Mouse (Mus musculus) myocyte (in vitro differentiated cells): ENCODE measurements around the gene Micu1.

Experiments
- E2F4 ChIP-seq: IDR thresholded peaks from one replicate; pipeline ENCODE4 v1.6.1; 2011; ENCODE audit warnings: mild to moderate bottlenecking, control low read depth, moderate library complexity; ENCODE audit not compliant: insufficient read depth
- MAX ChIP-seq: IDR thresholded peaks from one replicate; pipeline ENCODE4 v1.6.1; 2011; ENCODE audit warnings: low read depth, mild to moderate bottlenecking, control low read depth
- MYOD1 ChIP-seq, 3 experiments: IDR thresholded peaks; one replicate each; pipeline ENCODE4 v1.6.1; 2011; ENCODE audit warnings: control low read depth in 2 of 3, low read depth in 2 of 3, mild to moderate bottlenecking in 2 of 3, moderate library complexity in 1 of 3; ENCODE audit not compliant: insufficient read length in 2 of 3, control insufficient read depth in 1 of 3
- MYOG ChIP-seq, 3 experiments: IDR thresholded peaks; one replicate each; pipeline ENCODE4 v1.6.1; 2011; ENCODE audit warnings: control low read depth in 2 of 3, low read depth in 2 of 3, mild to moderate bottlenecking in 2 of 3; ENCODE audit not compliant: insufficient read length in 2 of 3, control insufficient read depth in 1 of 3, insufficient read depth in 1 of 3
- POLR2A ChIP-seq: IDR thresholded peaks from one replicate; pipeline ENCODE4 v1.6.1; 2011; ENCODE audit warnings: low read depth, mild to moderate bottlenecking, control low read depth, moderate library complexity; ENCODE audit not compliant: insufficient read length
- REST ChIP-seq: IDR thresholded peaks from one replicate; pipeline ENCODE4 v1.6.1; 2011; ENCODE audit warnings: mild to moderate bottlenecking, control low read depth, moderate library complexity; ENCODE audit not compliant: insufficient read depth, insufficient read length
- SRF ChIP-seq: IDR thresholded peaks from one replicate; pipeline ENCODE4 v1.6.1; 2011; ENCODE audit warnings: low read depth; ENCODE audit not compliant: control insufficient read depth, insufficient read length
- TCF12 ChIP-seq: IDR thresholded peaks from one replicate; pipeline ENCODE4 v1.6.1; 2011; ENCODE audit warnings: mild to moderate bottlenecking, control low read depth; ENCODE audit not compliant: poor library complexity, insufficient read depth, severe bottlenecking
- TCF3 ChIP-seq: IDR thresholded peaks from one replicate; pipeline ENCODE4 v1.6.1; 2011; ENCODE audit warnings: low read depth, control low read depth; ENCODE audit not compliant: insufficient read length

DNA sequence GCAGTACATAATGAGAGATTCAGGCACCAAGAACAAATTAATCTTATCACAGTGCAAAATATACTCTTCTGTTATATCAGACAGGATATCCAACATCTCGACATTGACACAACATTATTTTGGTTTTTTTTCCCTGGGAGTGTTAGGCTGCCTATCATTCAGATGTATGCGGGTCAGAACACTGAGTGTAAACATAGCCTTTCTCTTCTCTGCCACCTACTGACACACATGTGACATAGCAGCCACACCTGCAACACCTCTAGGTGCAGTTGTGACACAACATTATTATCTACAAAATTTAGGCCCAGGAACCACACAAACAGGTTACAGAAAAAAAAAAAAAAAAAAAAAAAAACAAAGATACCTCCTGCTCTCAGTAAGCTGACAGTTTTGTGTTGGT is 115.3 kb downstream of the Micu1 start:
- TF ChIP-seq POLR2A (no peak), REST (no peak), MYOG (IDR thresholded peaks at IDR 0.05; ENCODE audit: control insufficient read depth in 1 of 3, insufficient read depth in 1 of 3, insufficient read length in 2 of 3, low read depth in 2 of 3) (no peak), MYOD1 (IDR thresholded peaks at IDR 0.05; ENCODE audit: control insufficient read depth in 1 of 3, insufficient read length in 2 of 3, low read depth in 2 of 3) (no peak), TCF3 (no peak), MAX (no peak), TCF12 (no peak), E2F4 (no peak), SRF (no peak)
